Mouse (Mus musculus): ENCODE measurements around the gene Gm9913. TPM values are rescaled to one million over a fixed set of nuclear protein-coding genes. Genes with fewer than 3 reads are reported as not detected.

The Gm9913 gene
- polyA plus RNA-seq, 1 experiment from 2014 or later: 0.03 TPM

DNA sequence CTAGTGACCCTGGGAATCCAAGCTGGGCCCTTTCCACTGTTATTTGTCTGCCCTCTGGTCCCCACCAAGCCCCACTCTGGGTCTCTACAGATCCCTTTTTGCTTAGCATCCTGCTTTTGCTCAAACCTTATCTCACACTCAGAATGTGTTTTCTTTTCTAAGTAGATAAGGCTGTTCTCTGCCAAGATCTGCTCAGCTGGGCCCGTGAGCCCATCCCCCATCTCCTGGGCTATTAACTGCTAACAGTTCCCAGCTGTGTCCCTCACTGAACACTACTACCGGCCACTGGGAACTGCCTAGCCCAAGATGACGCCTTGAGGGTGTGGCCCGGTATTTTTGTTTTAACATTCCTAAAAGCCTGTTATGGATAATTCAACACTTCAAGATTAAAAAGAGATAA, 11.7 kb downstream of the Gm9913 start:
- Histone ChIP-seq H3K27me3 (no peaks in the 10 kb centered on the region), H3K9me3 (replicated peaks) (no peaks in the 10 kb centered on the region), H3K27ac (replicated peaks) (no peak overlapping the region), H3K4me3 (replicated peaks) (no peak overlapping the region), H3K4me2 (no peak overlapping the region), H3K4me1 (replicated peaks) (peaks cover 16% of the 10 kb centered on the region), H3K9ac (no peak overlapping the region), H3K36me3 (replicated peaks) (no peaks in the 10 kb centered on the region)
- no peak for ATAC-seq (ENCODE audit: insufficient read depth)
- 6% methylated on average over 4 of the region's 4 CpGs for WGBS (ENCODE audit: insufficient replicate concordance)

DNA sequence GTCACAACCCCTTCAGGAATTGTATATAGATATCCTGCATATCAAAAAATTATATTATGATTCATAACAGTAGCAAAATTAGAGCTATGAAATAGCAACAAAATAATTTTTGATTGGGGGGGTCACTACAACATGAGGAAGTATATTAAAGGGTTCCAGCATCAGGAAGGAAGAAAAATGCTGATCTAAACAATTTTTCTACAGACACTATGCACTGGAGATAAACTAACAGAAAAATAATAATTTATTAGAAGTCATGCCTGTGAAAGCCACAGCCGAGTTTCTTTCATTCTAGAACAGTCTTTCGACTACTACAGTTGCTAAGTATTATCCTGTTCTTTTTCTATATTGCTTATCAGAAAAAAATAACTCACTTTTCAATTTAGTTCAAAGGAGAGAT, 20.6 kb downstream of the Gm9913 start:
- no peak overlapping the region for H3K4me3 ChIP-seq (replicated peaks)
- ATAC-seq (ENCODE audit: insufficient read depth): no peak
- WGBS (ENCODE audit: insufficient replicate concordance): 50% methylated on average over 2 of the region's 2 CpGs
- no peak overlapping the region for H3K9ac ChIP-seq
- H3K27ac ChIP-seq (replicated peaks): no peak overlapping the region
- no peaks in the 10 kb centered on the region for H3K36me3 ChIP-seq (replicated peaks)
- no peaks in the 10 kb centered on the region for H3K9me3 ChIP-seq (replicated peaks)
- H3K27me3 ChIP-seq: no peaks in the 10 kb centered on the region
- no peaks in the 10 kb centered on the region for H3K4me1 ChIP-seq (replicated peaks)
- H3K4me2 ChIP-seq: no peak overlapping the region

DNA sequence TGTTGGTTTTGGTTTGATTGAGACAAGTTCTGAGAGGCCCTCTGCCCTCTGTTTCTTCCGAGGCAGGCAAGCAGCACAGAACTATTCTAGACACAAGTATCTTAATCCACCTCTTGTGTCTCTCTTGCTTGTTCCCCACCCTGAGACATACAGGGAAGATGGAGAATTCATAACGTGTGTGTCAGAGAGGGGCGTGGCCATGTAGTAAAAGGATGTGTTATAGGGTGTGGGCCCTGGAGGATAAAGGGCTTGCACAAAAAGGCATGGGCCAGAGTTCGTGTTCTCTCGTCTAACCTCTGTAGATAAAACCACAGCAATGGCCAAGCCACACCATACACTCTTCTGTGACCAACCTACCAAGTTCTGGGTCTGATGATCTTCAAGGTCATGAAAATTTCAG, 21.7 kb downstream of the Gm9913 start:
- no peaks in the 10 kb centered on the region for H3K27me3 ChIP-seq
- no peaks in the 10 kb centered on the region for H3K4me1 ChIP-seq (replicated peaks)
- no peaks in the 10 kb centered on the region for H3K36me3 ChIP-seq (replicated peaks)
- no peak overlapping the region for H3K27ac ChIP-seq (replicated peaks)
- no peak overlapping the region for H3K4me3 ChIP-seq (replicated peaks)
- ATAC-seq (ENCODE audit: insufficient read depth): no peak
- no peak overlapping the region for H3K9ac ChIP-seq
- 49% methylated on average over 5 of the region's 5 CpGs for WGBS (ENCODE audit: insufficient replicate concordance)
- no peak overlapping the region for H3K4me2 ChIP-seq
- H3K9me3 ChIP-seq (replicated peaks): no peaks in the 10 kb centered on the region

DNA sequence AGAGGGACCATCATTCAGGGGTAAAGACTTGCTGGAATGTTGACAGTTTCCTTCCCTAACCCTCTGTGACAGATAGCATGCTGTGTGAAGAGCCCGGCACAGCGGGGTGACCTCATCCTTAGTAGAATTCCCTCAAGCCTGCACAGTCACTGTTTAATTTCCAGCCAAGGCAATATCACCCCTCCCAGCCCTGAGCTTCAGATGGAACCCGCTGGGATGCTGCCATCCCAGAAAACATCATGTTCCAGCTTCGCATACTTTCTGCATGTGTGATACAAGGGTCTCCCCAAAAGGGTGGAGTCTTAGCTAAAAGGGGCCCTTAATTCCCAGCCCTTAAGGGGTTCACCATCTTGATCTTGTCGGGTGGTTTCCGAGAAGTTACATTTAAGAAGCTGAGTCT, 25.8 kb downstream of the Gm9913 start:
- Histone ChIP-seq H3K4me1 (replicated peaks) (no peaks in the 10 kb centered on the region), H3K4me3 (replicated peaks) (no peak overlapping the region), H3K4me2 (no peak overlapping the region), H3K9ac (no peak overlapping the region), H3K27ac (replicated peaks) (no peak overlapping the region), H3K36me3 (replicated peaks) (no peaks in the 10 kb centered on the region), H3K9me3 (replicated peaks) (no peaks in the 10 kb centered on the region), H3K27me3 (no peaks in the 10 kb centered on the region)
- ATAC-seq (ENCODE audit: insufficient read depth): no peak
- WGBS (ENCODE audit: insufficient replicate concordance): 50% methylated on average over 6 of the region's 6 CpGs

DNA sequence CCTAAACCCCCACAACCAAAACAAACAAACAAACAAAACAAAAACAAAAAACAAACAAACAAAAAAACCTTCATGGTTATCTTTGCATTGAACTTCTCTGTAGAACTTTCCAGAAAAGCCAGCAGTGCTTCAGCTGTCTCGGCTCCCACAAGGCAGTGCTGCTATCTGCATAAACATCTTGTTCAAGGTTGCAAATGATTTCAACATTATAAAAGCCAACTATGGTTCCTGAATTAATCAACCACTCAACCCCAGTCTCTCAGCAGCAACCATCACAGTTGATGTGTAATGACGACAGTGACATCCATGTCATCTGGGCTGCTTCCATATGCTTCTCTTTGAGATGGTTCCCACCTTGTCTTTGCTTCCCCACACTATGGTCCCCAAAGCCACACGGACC, 34.8 kb downstream of the Gm9913 start:
- H3K27ac ChIP-seq (replicated peaks): no peak overlapping the region
- no peaks in the 10 kb centered on the region for H3K4me1 ChIP-seq (replicated peaks)
- H3K9me3 ChIP-seq (replicated peaks): no peaks in the 10 kb centered on the region
- H3K27me3 ChIP-seq: no peaks in the 10 kb centered on the region
- H3K9ac ChIP-seq: no peak overlapping the region
- no peak overlapping the region for H3K4me3 ChIP-seq (replicated peaks)
- WGBS (ENCODE audit: insufficient replicate concordance): 62% methylated on average over 3 of the region's 3 CpGs
- no peak for ATAC-seq (ENCODE audit: insufficient read depth)
- H3K4me2 ChIP-seq: no peak overlapping the region
- no peaks in the 10 kb centered on the region for H3K36me3 ChIP-seq (replicated peaks)

DNA sequence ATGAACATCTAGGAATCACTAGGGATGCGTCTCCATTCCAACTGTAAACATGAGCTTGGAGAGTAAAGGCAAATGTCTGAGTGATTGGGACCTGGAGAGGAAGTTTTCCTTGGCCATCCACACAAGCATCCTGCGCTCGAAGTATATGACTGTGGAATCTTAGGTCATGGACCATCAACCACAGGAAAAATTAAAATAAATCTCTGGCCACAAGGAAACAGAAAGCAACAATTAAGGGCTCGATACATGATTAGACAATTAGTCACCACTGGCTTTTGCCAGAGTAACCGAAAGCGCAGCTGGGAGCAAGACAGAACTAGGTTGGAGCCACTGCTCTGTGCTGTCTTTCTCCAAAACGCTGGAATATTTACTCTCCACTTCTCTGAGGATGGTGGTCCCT, 35.7 kb downstream of the Gm9913 start:
- 62% methylated on average over 7 of the region's 7 CpGs for WGBS (ENCODE audit: insufficient replicate concordance)
- Histone ChIP-seq H3K9ac (no peak overlapping the region), H3K27me3 (no peaks in the 10 kb centered on the region), H3K4me3 (replicated peaks) (no peak overlapping the region), H3K4me2 (no peak overlapping the region), H3K27ac (replicated peaks) (no peak overlapping the region), H3K9me3 (replicated peaks) (no peaks in the 10 kb centered on the region), H3K36me3 (replicated peaks) (no peaks in the 10 kb centered on the region), H3K4me1 (replicated peaks) (no peaks in the 10 kb centered on the region)
- no peak for ATAC-seq (ENCODE audit: insufficient read depth)

DNA sequence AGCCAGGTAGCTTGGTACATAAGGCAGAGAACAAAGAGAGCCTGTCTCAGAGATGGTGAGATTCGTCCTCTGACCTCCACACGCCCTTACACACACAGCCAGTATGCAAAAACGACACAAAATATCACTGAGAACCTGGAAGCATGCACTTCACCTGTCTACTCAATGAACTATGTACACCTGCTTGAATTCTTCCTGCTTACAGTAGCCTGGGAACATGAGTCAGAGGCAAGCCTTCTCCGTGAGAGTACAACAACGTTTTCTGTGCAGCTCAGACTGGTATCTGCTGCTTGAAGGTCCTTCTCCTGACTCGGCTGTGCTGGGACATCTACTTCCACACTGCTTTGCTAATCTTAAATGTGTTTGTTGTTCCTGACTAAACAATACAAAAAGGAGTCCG, 36.6 kb downstream of the Gm9913 start:
- H3K4me1 ChIP-seq (replicated peaks): no peaks in the 10 kb centered on the region
- H3K4me3 ChIP-seq (replicated peaks): no peak overlapping the region
- no peaks in the 10 kb centered on the region for H3K9me3 ChIP-seq (replicated peaks)
- no peaks in the 10 kb centered on the region for H3K36me3 ChIP-seq (replicated peaks)
- H3K27ac ChIP-seq (replicated peaks): no peak overlapping the region
- 55% methylated on average over 7 of the region's 7 CpGs for WGBS (ENCODE audit: insufficient replicate concordance)
- H3K9ac ChIP-seq: no peak overlapping the region
- H3K4me2 ChIP-seq: no peak overlapping the region
- H3K27me3 ChIP-seq: no peaks in the 10 kb centered on the region
- ATAC-seq (ENCODE audit: insufficient read depth): no peak

DNA sequence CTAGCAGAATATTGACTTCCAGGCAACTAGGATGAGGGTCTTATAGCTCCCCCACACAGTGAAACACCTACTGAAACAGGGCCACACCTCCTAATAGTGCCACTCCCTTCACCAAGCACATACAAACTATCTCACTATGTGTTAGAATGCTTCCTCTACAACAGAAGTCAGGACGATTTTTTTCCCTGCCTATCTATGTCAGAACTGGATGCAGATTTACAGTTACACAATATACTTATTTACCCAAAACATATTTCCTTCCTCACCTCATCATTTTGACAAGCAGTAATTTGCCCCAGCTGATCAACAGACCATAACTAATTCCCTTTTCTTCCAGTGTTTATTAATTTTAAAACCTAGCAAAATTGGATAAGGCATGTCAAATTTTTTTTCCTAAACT, 38.8 kb downstream of the Gm9913 start:
- WGBS (ENCODE audit: insufficient replicate concordance): 30% methylated on average over 1 of the region's 1 CpGs
- Histone ChIP-seq H3K9me3 (replicated peaks) (no peaks in the 10 kb centered on the region), H3K4me2 (no peak overlapping the region), H3K9ac (no peak overlapping the region), H3K27me3 (no peaks in the 10 kb centered on the region), H3K27ac (replicated peaks) (no peak overlapping the region), H3K4me3 (replicated peaks) (no peak overlapping the region), H3K4me1 (replicated peaks) (no peaks in the 10 kb centered on the region), H3K36me3 (replicated peaks) (no peaks in the 10 kb centered on the region)
- ATAC-seq (ENCODE audit: insufficient read depth): no peak

DNA sequence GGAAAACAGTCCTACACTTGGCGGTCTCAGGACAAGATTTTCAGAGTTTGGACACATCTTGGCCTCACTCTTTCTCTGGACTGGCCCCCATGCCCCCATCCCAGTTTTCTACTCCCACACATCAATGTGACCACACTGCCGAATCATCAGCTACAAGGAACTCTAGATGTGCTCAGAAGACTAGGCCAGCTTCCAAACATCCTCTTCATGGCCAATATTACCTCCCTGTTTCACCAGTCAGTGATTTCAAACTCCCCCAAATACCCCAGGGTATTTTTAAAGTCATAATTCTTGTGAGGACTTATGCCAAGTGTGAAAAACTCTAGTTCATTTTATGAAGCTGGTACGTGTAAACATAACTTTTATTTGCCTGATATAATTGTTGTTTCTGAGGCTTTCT, 40.1 kb downstream of the Gm9913 start:
- Histone ChIP-seq H3K4me3 (replicated peaks) (no peak overlapping the region), H3K36me3 (replicated peaks) (no peaks in the 10 kb centered on the region), H3K4me2 (no peak overlapping the region), H3K27me3 (no peaks in the 10 kb centered on the region), H3K9ac (no peak overlapping the region), H3K27ac (replicated peaks) (no peak overlapping the region), H3K9me3 (replicated peaks) (no peaks in the 10 kb centered on the region), H3K4me1 (replicated peaks) (no peaks in the 10 kb centered on the region)
- 55% methylated on average over 3 of the region's 3 CpGs for WGBS (ENCODE audit: insufficient replicate concordance)
- no peak for ATAC-seq (ENCODE audit: insufficient read depth)

DNA sequence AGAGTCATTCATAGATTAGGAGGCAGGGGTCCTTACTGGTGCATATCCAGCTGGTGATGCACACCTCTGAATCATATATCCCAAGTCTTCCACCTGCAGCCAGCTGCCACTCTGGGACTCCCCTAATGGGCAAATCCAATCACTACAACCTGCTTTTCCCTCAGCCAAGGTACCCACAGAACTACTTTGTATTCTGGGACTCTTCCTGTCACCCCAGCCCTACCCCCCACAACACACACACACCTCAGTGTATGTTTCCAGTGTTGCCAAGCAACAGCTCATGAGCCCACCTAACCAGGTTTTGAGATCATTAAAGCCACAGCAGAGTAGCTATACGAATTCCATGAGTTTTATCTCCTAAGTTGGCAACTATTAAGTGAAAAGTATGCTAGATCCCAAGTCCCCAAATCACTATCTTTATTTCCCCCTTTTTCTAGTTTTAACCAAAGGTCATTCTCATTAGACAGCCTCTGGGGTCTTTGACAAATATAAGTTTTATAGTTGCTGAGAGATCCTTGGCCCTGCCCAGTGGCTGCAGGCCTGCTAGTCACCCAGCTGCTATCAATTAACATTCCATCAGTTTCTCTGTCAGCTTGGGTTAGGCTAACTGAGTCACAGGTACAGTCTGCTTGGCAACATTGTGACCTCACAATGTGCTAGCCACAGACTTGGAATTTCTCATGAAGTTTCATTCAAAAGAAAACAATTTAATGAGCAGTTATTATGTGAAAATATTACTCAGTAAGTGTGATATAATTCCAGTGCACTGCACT, 44.1 kb downstream of the Gm9913 start:
- Histone ChIP-seq H3K27ac (replicated peaks) (no peak overlapping the region), H3K36me3 (replicated peaks) (no peaks in the 10 kb centered on the region), H3K27me3 (no peaks in the 10 kb centered on the region), H3K9me3 (replicated peaks) (no peaks in the 10 kb centered on the region), H3K4me3 (replicated peaks) (no peak overlapping the region), H3K4me2 (no peak overlapping the region), H3K4me1 (replicated peaks) (no peaks in the 10 kb centered on the region), H3K9ac (no peak overlapping the region)
- 59% methylated on average over 1 of the region's 1 CpGs for WGBS (ENCODE audit: insufficient replicate concordance)
- no peak for ATAC-seq (ENCODE audit: insufficient read depth)

DNA sequence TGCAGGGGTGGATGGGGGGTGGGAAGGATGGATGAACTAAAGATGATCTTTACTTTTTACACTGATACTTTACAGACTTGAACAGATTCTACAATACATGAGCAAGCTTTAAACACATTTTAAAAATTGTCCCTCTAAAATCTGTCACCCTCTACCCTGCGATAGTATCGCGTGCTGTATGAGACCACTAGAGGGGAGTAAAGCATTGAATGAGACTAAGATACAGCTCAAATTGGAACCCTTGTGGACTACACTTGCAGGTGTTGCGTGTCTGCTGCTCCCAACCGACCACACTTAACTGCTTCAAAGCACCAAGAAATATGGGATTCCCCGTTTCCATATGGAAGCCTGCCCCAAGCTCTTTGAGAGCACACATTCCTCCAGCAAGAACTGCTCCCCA, 50.9 kb downstream of the Gm9913 start:
- Histone ChIP-seq H3K27ac (replicated peaks) (no peak overlapping the region), H3K36me3 (replicated peaks) (no peaks in the 10 kb centered on the region), H3K27me3 (no peaks in the 10 kb centered on the region), H3K9me3 (replicated peaks) (no peaks in the 10 kb centered on the region), H3K4me3 (replicated peaks) (no peak overlapping the region), H3K4me2 (no peak overlapping the region), H3K9ac (no peak overlapping the region), H3K4me1 (replicated peaks) (no peaks in the 10 kb centered on the region)
- 70% methylated on average over 6 of the region's 6 CpGs for WGBS (ENCODE audit: insufficient replicate concordance)
- no peak for ATAC-seq (ENCODE audit: insufficient read depth)

Data from liver, embryonic 15.5 days (tissue).